Mouse (Mus musculus) ES-E14 (cell line): ENCODE results near the gene Ccdc122.

Experiments used
- HCFC1 ChIP-seq: IDR thresholded peaks from 2 replicates; pipeline ENCODE4 v1.6.1; 2012; ENCODE audit warnings: low read length, inconsistent platforms, borderline replicate concordance; ENCODE audit not compliant: insufficient read depth
- ZC3H11A ChIP-seq: IDR thresholded peaks from 2 replicates; pipeline ENCODE4 v1.6.1; 2012; ENCODE audit warnings: low read depth, mild to moderate bottlenecking, inconsistent platforms, low read length, borderline replicate concordance

GRCm38 (mm10) chr14:77036226-77037046 is at the start of gene Ccdc122, which contains the start of gene Lacc1:
- TF ChIP-seq HCFC1, result no peak
- no peak for TF ChIP-seq ZC3H11A
